ENCODE assay signal across 14 mouse cellular contexts in genomic region chr8:80853622-80854021, GRCm38 (mm10). TPM values are rescaled to one million over a fixed set of nuclear protein-coding genes. Genes with fewer than 3 reads are reported as not detected.
A peak's percentile ranks its signal among the peaks of the same experiment; 100 is the strongest.
DNase-seq lines count a peak whose midpoint lies in the region; ATAC-seq and TF ChIP-seq lines count a peak whose summit lies in the region.
"Had no signal": no experiment of that assay in that cellular context is flagged by ENCODE, and none has a peak within 500 bp of the region (broad histone marks: within the 10 kb centered on the region; RNA-seq: fewer than 3 reads in every experiment).

No protein-coding gene starts in this region.

- no peak for DNase-seq in gastrocnemius, adult 2 months
- no peak for DNase-seq in gastrocnemius, postnatal 25 days
- peak; percentile 51 to 53 for DNase-seq in kidney, postnatal 4 days
- no peak for DNase-seq in kidney, postnatal 14 days
- no peak for DNase-seq in spleen, postnatal 14 days (ENCODE audit: low spot score in 2 of 2)
- DNase-seq: adrenal gland, adult 8-10 months; cerebellum, adult 11-12 months; thymus, postnatal 4 days had no signal

- H3K36me3 ChIP-seq in embryonic facial prominence, embryonic 15.5 days = no peaks in the 10 kb centered on the region
- H3K36me3 ChIP-seq: hindbrain, embryonic 12.5 days had no signal

- no peak overlapping the region for H3K9ac ChIP-seq in embryonic facial prominence, embryonic 15.5 days
- H3K9ac ChIP-seq: hindbrain, embryonic 12.5 days; liver, embryonic 14.5 days had no signal

- peaks cover 50% of the 10 kb centered on the region for H3K4me1 ChIP-seq in embryonic facial prominence, embryonic 15.5 days

- intact Hi-C loops in gastrocnemius, adult 2 months (cut with DNase I) = no loop called here

- peak overlapping the region; percentile 29; the same call in 1 of the 2 replicates for H3K4me3 ChIP-seq in gastrocnemius, adult 2 months
- H3K4me3 ChIP-seq in embryonic facial prominence, embryonic 15.5 days (replicated peaks) = no peak overlapping the region
- H3K4me3 ChIP-seq: hindbrain, embryonic 12.5 days had no signal

- peak overlapping the region; percentile 34 for H3K4me2 ChIP-seq in embryonic facial prominence, embryonic 15.5 days (replicated peaks)
- H3K4me2 ChIP-seq: hindbrain, embryonic 12.5 days had no signal

- no peaks in the 10 kb centered on the region for H3K9me3 ChIP-seq in embryonic facial prominence, embryonic 15.5 days (replicated peaks)
- H3K9me3 ChIP-seq: hindbrain, embryonic 12.5 days had no signal

- TF ChIP-seq CTCF in gastrocnemius, adult 2 months (IDR thresholded peaks at IDR 0.05) = no peak

- WGBS in embryonic facial prominence, embryonic 15.5 days = 63% methylated on average over 13 of the region's 13 CpGs

- no peak for ATAC-seq in embryonic facial prominence, embryonic 15.5 days (ENCODE audit: insufficient number of reproducible peaks, low FRiP score, low TSS enrichment, low read depth)
- peak; percentile 53 for ATAC-seq in megakaryocyte progenitor cell, adult 5-6 weeks (replicated peaks; ENCODE audit: poor library complexity)
- no peak for ATAC-seq in CD4-positive, CD25-positive, alpha-beta regulatory T cell, adult 4 months
- ATAC-seq: Patski had no signal

- no peaks in the 10 kb centered on the region for H3K27me3 ChIP-seq in embryonic facial prominence, embryonic 15.5 days
- H3K27me3 ChIP-seq: hindbrain, embryonic 12.5 days; Patski had no signal

- peak overlapping the region; percentile 56; the same call in 1 of the 2 replicates for H3K27ac ChIP-seq in gastrocnemius, adult 2 months
- H3K27ac ChIP-seq in embryonic facial prominence, embryonic 15.5 days (replicated peaks) = peak overlapping the region; percentile 79
- H3K27ac ChIP-seq: hindbrain, embryonic 12.5 days; liver, embryonic 14.5 days had no signal

RNA-seq across cellular contexts. Expression of gene Gab1, which starts 26.7 kb away (rescaled TPM):
- total RNA-seq in gastrocnemius, adult 2 months (2021) = 10 to 100 TPM; 11.7 to 14.3 TPM
- 1 to 10 TPM; 9.4 to 9.8 TPM for total RNA-seq in gastrocnemius, postnatal 25 days (2021)
- polyA plus RNA-seq in embryonic facial prominence, embryonic 15.5 days (2015; fragmentation: Nextera tagmentation; extraction: Ambion mirVana) = 22.7 and 24.8 TPM in 2 replicates
- total RNA-seq in megakaryocyte progenitor cell, adult 5-6 weeks (2015) = 3.5 and 6.0 TPM in 2 replicates
- 2.7 and 3.0 TPM in 2 replicates for total RNA-seq in megakaryocyte progenitor cell, adult 5-6 weeks (2017)
- polyA plus RNA-seq in CD4-positive, CD25-positive, alpha-beta regulatory T cell, adult 4 months (2017; shearing (Covaris generic)) = not detected

Comparison
In these comparisons a context has a peak if more than half of its experiments do, and no peak if none do; other contexts are left out.
1. DNase-seq: peak in kidney, postnatal 4 days (2 of 2); none in gastrocnemius, adult 2 months (single experiment), gastrocnemius, postnatal 25 days (single experiment), kidney, postnatal 14 days (single experiment) and spleen, postnatal 14 days (0 of 2).